In the genomic region with DNA sequence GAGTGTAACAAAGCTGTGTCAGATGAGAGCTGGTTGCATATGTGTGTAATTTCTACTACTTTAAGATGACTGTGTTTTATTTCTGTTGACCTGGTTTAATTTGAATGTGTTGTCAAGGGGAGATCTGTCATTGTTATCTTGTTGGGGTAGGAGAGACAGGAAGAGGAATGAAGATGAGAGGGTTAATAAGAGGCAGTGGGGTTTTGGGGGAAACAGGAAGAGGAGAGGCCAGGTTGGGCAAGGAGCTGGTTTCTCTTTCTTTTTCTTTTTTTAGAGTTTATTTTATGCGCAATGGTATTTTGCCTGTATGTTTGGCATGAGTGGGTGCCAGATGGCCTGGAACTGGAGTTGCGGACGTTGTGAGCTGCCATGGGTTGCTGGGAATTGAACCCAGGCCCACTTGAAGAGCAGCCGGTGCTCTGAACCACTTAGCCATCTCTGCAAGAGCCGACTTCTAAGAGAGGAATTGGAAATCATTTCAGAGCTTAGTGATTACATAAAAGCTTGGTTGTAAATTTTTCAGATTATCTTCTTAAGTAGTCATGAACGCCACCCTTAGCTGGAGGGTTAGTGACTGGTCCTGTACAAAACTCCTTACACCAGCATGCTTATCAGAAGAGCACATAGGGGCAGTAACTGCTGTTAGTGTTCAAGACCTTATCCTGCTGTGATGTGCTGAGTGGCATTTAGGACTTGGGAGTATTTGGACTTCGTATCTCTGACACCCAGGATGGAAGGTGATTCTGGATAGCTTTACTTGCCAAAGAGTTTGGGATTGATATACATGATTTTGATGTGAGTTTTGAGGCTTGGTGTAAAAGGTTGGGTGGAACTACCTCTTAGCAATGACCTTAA, we compare ENCODE assay signal across 12 mouse cellular contexts.
DNase-seq lines count a peak whose midpoint lies in the region; ATAC-seq and TF ChIP-seq lines count a peak whose summit lies in the region.
"Had no signal": no experiment of that assay in that cellular context is flagged by ENCODE, and none has a peak within 500 bp of the region (broad histone marks: within the 10 kb centered on the region; RNA-seq: fewer than 3 reads in every experiment).

No protein-coding gene starts in this region.

- DNase-seq in spleen, adult 2 months (ENCODE audit: low read depth in 1 of 2, low spot score in 2 of 2), result no peak
- no peak for DNase-seq in spleen, postnatal 14 days (ENCODE audit: low spot score in 2 of 2)
- peak; percentile 53 to 73 for DNase-seq in cerebellum, adult 2 months
- peak; percentile 16 for DNase-seq in liver, embryonic 13.5 days
- peak; percentile 16 for DNase-seq in thymus, postnatal 25 days
- DNase-seq in gastrocnemius, postnatal 25 days, result no peak
- DNase-seq in urinary bladder, postnatal 14 days (ENCODE audit: low spot score), result no peak
- no peak for DNase-seq in adrenal gland, postnatal 4 days (ENCODE audit: low spot score in 2 of 2)
- DNase-seq: gastrocnemius, postnatal 36 days; kidney, adult 9 months; lung, postnatal 10 days had no signal

- no peaks in the 10 kb centered on the region for H3K9me3 ChIP-seq in liver, embryonic 13.5 days (replicated peaks)

- H3K36me3 ChIP-seq in spleen, adult 2 months (ENCODE audit: control insufficient read depth, insufficient read depth, low read length), result no peaks in the 10 kb centered on the region
- no peaks in the 10 kb centered on the region for H3K36me3 ChIP-seq in liver, embryonic 13.5 days

- TF ChIP-seq POLR2A in spleen, adult 2 months (IDR thresholded peaks at IDR 0.05; ENCODE audit: low read depth, low read length), result no peak
- no peak for TF ChIP-seq POLR2A in cerebellum, adult 2 months (IDR thresholded peaks at IDR 0.05; ENCODE audit: borderline replicate concordance, insufficient read depth, low read length)

- H3K4me2 ChIP-seq in liver, embryonic 13.5 days, result no peak overlapping the region

- no peak for TF ChIP-seq CTCF in spleen, adult 2 months (IDR thresholded peaks at IDR 0.05; ENCODE audit: extremely low read depth, insufficient read depth, insufficient read length, insufficient replicate concordance)
- TF ChIP-seq CTCF in cerebellum, adult 2 months (IDR thresholded peaks at IDR 0.05; ENCODE audit: borderline replicate concordance, insufficient read depth, low read depth, low read length), result no peak

- peak overlapping the region; percentile 41 for H3K4me3 ChIP-seq in spleen, adult 2 months (ENCODE audit: extremely low read depth, insufficient read depth, insufficient read length)
- no peak overlapping the region for H3K4me3 ChIP-seq in cerebellum, adult 2 months (replicated peaks; ENCODE audit: insufficient read depth, low read depth, low read length)
- H3K4me3 ChIP-seq in liver, embryonic 13.5 days (replicated peaks), result no peak overlapping the region

- H3K27ac ChIP-seq in spleen, adult 2 months (ENCODE audit: insufficient read depth, low read length), result peak overlapping the region; percentile 66
- no peak overlapping the region; the same call in 1 of the 2 replicates for H3K27ac ChIP-seq in cerebellum, adult 2 months (ENCODE audit: insufficient read depth, low read length)
- H3K27ac ChIP-seq in liver, embryonic 13.5 days, result no peak overlapping the region

- no peaks in the 10 kb centered on the region for H3K27me3 ChIP-seq in spleen, adult 2 months (ENCODE audit: control insufficient read depth, insufficient read depth, low read length)
- no peaks in the 10 kb centered on the region for H3K27me3 ChIP-seq in cerebellum, adult 2 months (ENCODE audit: control insufficient read depth, insufficient read depth, low read length)
- H3K27me3 ChIP-seq in liver, embryonic 13.5 days, result no peaks in the 10 kb centered on the region
- H3K27me3 ChIP-seq: CH12.LX had no signal

- peaks cover 4% of the 10 kb centered on the region; the same call in 1 of the 2 replicates for H3K4me1 ChIP-seq in spleen, adult 2 months (ENCODE audit: control insufficient read depth, insufficient read depth, insufficient read length)
- peaks cover 9% of the 10 kb centered on the region; the same call in 1 of the 2 replicates for H3K4me1 ChIP-seq in cerebellum, adult 2 months (ENCODE audit: control insufficient read depth, insufficient read depth, low read length)
- H3K4me1 ChIP-seq in liver, embryonic 13.5 days (replicated peaks), result peaks cover 11% of the 10 kb centered on the region

- no peak overlapping the region for H3K9ac ChIP-seq in liver, embryonic 13.5 days

- peak; percentile 87 for ATAC-seq in liver, embryonic 13.5 days (ENCODE audit: low read depth)

- WGBS in spleen, adult 2 months, result 43% methylated on average over 7 of the region's 7 CpGs
- WGBS in cerebellum, adult 2 months, result 28% methylated on average over 7 of the region's 7 CpGs
- WGBS in liver, embryonic 13.5 days (ENCODE audit: insufficient replicate concordance), result 44% methylated on average over 7 of the region's 7 CpGs

Comparison
In these comparisons a context has a peak if more than half of its experiments do, and no peak if none do; other contexts are left out.
1. DNase-seq: peak in cerebellum, adult 2 months (2 of 2), liver, embryonic 13.5 days (single experiment) and thymus, postnatal 25 days (single experiment); none in spleen, adult 2 months (0 of 2), spleen, postnatal 14 days (0 of 2), gastrocnemius, postnatal 25 days (single experiment), urinary bladder, postnatal 14 days (single experiment) and adrenal gland, postnatal 4 days (0 of 2).